Mouse (Mus musculus) lung, postnatal 0 days (tissue): ENCODE measurements around the gene Gas2l2. TPM values are rescaled to one million over a fixed set of nuclear protein-coding genes. Genes with fewer than 3 reads are reported as not detected.

ENCODE experiments used
- ATAC-seq: fragments of 200-750 bp; cut with Nextera tagmentation; 2 replicates; pipeline ENCODE4 v1.8.0; 2017; ENCODE audit warnings: moderate library complexity
- DNase-seq: peaks from one replicate; pipeline ENCODE4 v3.0.0-alpha.2; 2016; ENCODE audit warnings: low spot score
- H3K27ac ChIP-seq: fragments of 300-500 bp; sonication (generic); 2 replicates; pipeline ENCODE4 v1.5.1; 2014; ENCODE audit warnings: antibody characterized with exemption, mild to moderate bottlenecking, low read length, mixed read lengths
- H3K27me3 ChIP-seq: fragments of 300-500 bp; sonication (generic); replicated peaks from 2 replicates; pipeline ENCODE4 v1.6.1; 2014; ENCODE audit warnings: low read length, mixed read lengths; ENCODE audit not compliant: insufficient read depth
- H3K36me3 ChIP-seq: fragments of 300-500 bp; sonication (generic); 2 replicates; pipeline ENCODE4 v1.6.1; 2014; ENCODE audit warnings: low read length, mixed read lengths; ENCODE audit not compliant: insufficient read depth
- H3K4me1 ChIP-seq: fragments of 300-500 bp; sonication (generic); 2 replicates; pipeline ENCODE4 v1.6.1; 2014; ENCODE audit warnings: antibody characterized with exemption, low read depth, low read length, mixed read lengths; ENCODE audit not compliant: insufficient read depth
- H3K4me2 ChIP-seq: fragments of 300-500 bp; sonication (generic); replicated peaks from 2 replicates; pipeline ENCODE4 v1.6.1; 2014; ENCODE audit warnings: low read depth, mild to moderate bottlenecking, low read length, moderate library complexity, mixed read lengths
- H3K4me3 ChIP-seq: fragments of 300-500 bp; sonication (generic); 2 replicates; pipeline ENCODE4 v1.5.1; 2014; ENCODE audit warnings: low read depth, low read length
- H3K9ac ChIP-seq: fragments of 300-500 bp; sonication (generic); replicated peaks from 2 replicates; pipeline ENCODE4 v1.6.1; 2014; ENCODE audit warnings: low read depth, mild to moderate bottlenecking
- H3K9me3 ChIP-seq: fragments of 300-500 bp; sonication (generic); 2 replicates; pipeline ENCODE4 v1.6.1; 2016; ENCODE audit warnings: low read length, mixed read lengths
- CTCF ChIP-seq: IDR thresholded peaks from 2 replicates; pipeline ENCODE4 v1.5.1; 2016; ENCODE audit warnings: antibody characterized with exemption, mild to moderate bottlenecking
- EP300 ChIP-seq: IDR thresholded peaks from 2 replicates; pipeline ENCODE4 v1.6.1; 2016; ENCODE audit warnings: antibody characterized with exemption, mild to moderate bottlenecking, control low read depth
- WGBS: fragments of 180-500 bp; shearing (Covaris S2); extraction: QIAGEN DNeasy Blood & Tissue Kit; methylation state at CpG from one replicate; pipeline ENCODE4 v1.1.7; 2014; 5-methylcytosine and 5-hydroxymethylcytosine counted together
- polyA plus RNA-seq: library from polyadenylated mRNA; unstranded; fragments of >200 nt; fragmentation: Nextera tagmentation; extraction: Ambion mirVana; gene quantifications from 2 replicates; pipeline ENCODE4 v1.2.1, GENCODE M21; 2015

Gene Gas2l2
- polyA plus RNA-seq, 1 experiment from 2014 or later = 1.8 TPM

DNA sequence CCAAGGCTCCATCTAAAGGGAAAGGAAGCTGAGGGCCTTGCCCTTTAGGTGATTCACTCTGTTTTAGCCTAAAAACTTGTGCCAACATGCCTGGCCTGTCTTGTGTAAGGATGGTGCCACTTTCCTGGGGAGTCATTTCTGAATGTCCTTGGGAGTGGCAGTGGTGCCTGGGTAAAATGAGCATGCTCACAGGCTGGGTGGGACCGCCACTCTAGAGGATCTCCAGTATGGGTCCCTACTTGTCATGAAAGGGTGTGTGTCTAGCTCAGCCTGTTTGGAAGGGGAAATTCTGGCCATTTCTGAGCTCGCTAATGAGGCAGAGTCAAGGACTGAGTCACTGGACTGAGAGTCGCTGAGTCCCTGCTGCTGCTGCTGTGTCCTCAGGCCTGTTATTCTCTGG is 26.4 kb upstream of the Gas2l2 start:
- peak overlapping the region; percentile 20; the same call in 1 of the 2 replicates for H3K27ac ChIP-seq
- no peak overlapping the region for H3K9ac ChIP-seq
- no peak for TF ChIP-seq EP300
- TF ChIP-seq CTCF = no peak
- ATAC-seq (no peak), DNase-seq (no peak)
- H3K9me3 ChIP-seq = no peaks in the 10 kb centered on the region
- H3K27me3 ChIP-seq = no peaks in the 10 kb centered on the region
- no peak overlapping the region for H3K4me2 ChIP-seq
- H3K4me3 ChIP-seq = no peak overlapping the region
- H3K4me1 ChIP-seq = peaks cover 12% of the 10 kb centered on the region
- no peaks in the 10 kb centered on the region for H3K36me3 ChIP-seq
- 57% methylated on average over 3 of the region's 3 CpGs for WGBS

GRCm38 (mm10) chr11:83454548-83454947 is 25.3 kb upstream of the Gas2l2 start:
- H3K36me3 ChIP-seq = no peaks in the 10 kb centered on the region
- no peaks in the 10 kb centered on the region for H3K27me3 ChIP-seq
- H3K9ac ChIP-seq = no peak overlapping the region
- no peaks in the 10 kb centered on the region for H3K9me3 ChIP-seq
- no peak overlapping the region for H3K4me3 ChIP-seq
- peaks cover 14% of the 10 kb centered on the region for H3K4me1 ChIP-seq
- no peak overlapping the region for H3K4me2 ChIP-seq
- 3% methylated on average over 4 of the region's 4 CpGs for WGBS
- peak; percentile 46 for TF ChIP-seq EP300
- TF ChIP-seq CTCF = no peak
- H3K27ac ChIP-seq = 0 out of 2 replicates have a peak overlapping the region, but pooled peaks have one; percentile 40
- ATAC-seq (peak; percentile 84), DNase-seq (peak; percentile 65)

- ATAC-seq = no peak
- H3K9me3 ChIP-seq = no peaks in the 10 kb centered on the region
- no peak overlapping the region for H3K27ac ChIP-seq
- H3K9ac ChIP-seq = no peak overlapping the region
- no peak for DNase-seq
- H3K4me1 ChIP-seq = peaks cover 37% of the 10 kb centered on the region
- no peak overlapping the region for H3K4me2 ChIP-seq
- no peaks in the 10 kb centered on the region for H3K27me3 ChIP-seq
- TF ChIP-seq EP300 (no peak), CTCF (no peak)
- 86% methylated on average over 10 of the region's 10 CpGs for WGBS
- no peak overlapping the region for H3K4me3 ChIP-seq
- no peaks in the 10 kb centered on the region for H3K36me3 ChIP-seq
These were observed 22.0 kb upstream of the Gas2l2 start for GRCm38 (mm10) chr11:83451281-83451680.

GRCm38 (mm10) chr11:83450550-83450949 is 21.3 kb upstream of the Gas2l2 start:
- Histone ChIP-seq H3K4me3 (no peak overlapping the region), H3K36me3 (no peaks in the 10 kb centered on the region), H3K27ac (no peak overlapping the region), H3K9me3 (no peaks in the 10 kb centered on the region), H3K9ac (no peak overlapping the region), H3K4me1 (peaks cover 37% of the 10 kb centered on the region), H3K4me2 (no peak overlapping the region), H3K27me3 (0 out of 2 replicates have a peak, but pooled peaks cover under 1% of the 10 kb centered on the region)
- ATAC-seq (no peak), DNase-seq (no peak)
- no peak for TF ChIP-seq CTCF
- TF ChIP-seq EP300 = no peak
- 32% methylated on average over 1 of the region's 1 CpGs for WGBS

- ATAC-seq = peak; percentile 46
- H3K4me2 ChIP-seq = no peak overlapping the region
- peaks cover 5% of the 10 kb centered on the region; the same call in 1 of the 2 replicates for H3K27me3 ChIP-seq
- 26% methylated on average over 4 of the region's 4 CpGs for WGBS
- no peak overlapping the region for H3K9ac ChIP-seq
- TF ChIP-seq EP300 (peak; percentile 18; the same call in 1 of the 2 replicates), CTCF (no peak)
- no peaks in the 10 kb centered on the region for H3K36me3 ChIP-seq
- peak; percentile 49 for DNase-seq
- H3K4me3 ChIP-seq = no peak overlapping the region
- 0 out of 2 replicates have a peak overlapping the region, but pooled peaks have one; percentile 32 for H3K27ac ChIP-seq
- H3K4me1 ChIP-seq = peaks cover 28% of the 10 kb centered on the region
- H3K9me3 ChIP-seq = no peaks in the 10 kb centered on the region
These were observed 20.0 kb upstream of the Gas2l2 start for GRCm38 (mm10) chr11:83449298-83449697.

GRCm38 (mm10) chr11:83448927-83449236 is 19.6 kb upstream of the Gas2l2 start:
- 0 out of 2 replicates have a peak overlapping the region, but pooled peaks have one; percentile 32 for H3K27ac ChIP-seq
- DNase-seq = peak; percentile 77
- no peak overlapping the region for H3K9ac ChIP-seq
- no peaks in the 10 kb centered on the region for H3K9me3 ChIP-seq
- ATAC-seq = peak; percentile 71
- TF ChIP-seq EP300 (no peak), CTCF (no peak)
- H3K4me1 ChIP-seq = peaks cover 25% of the 10 kb centered on the region
- H3K4me2 ChIP-seq = no peak overlapping the region
- H3K27me3 ChIP-seq = peaks cover 8% of the 10 kb centered on the region; the same call in 1 of the 2 replicates
- H3K36me3 ChIP-seq = no peaks in the 10 kb centered on the region
- no peak overlapping the region for H3K4me3 ChIP-seq
